Mouse (Mus musculus): Measurements from ENCODE around the gene Mylk3.

- no peak for TF ChIP-seq EP300 (IDR thresholded peaks at IDR 0.05; ENCODE audit: low read depth)
- TF ChIP-seq CTCF (IDR thresholded peaks at IDR 0.05; ENCODE audit: low read depth), result no peak
These were observed 22.4 kb upstream of the Mylk3 start for GRCm38 (mm10) chr8:85408526-85408925.

Measured in heart, postnatal 0 days (tissue).